Mouse (Mus musculus): Measurements from ENCODE around the gene Efcab2. TPM values are rescaled to one million over a fixed set of nuclear protein-coding genes. Genes with fewer than 3 reads are reported as not detected.
A peak's percentile ranks its signal among the peaks of the same experiment; 100 is the strongest.

Efcab2 gene
- polyA plus RNA-seq, 1 experiment from 2014 or later = 4.9 TPM

DNA sequence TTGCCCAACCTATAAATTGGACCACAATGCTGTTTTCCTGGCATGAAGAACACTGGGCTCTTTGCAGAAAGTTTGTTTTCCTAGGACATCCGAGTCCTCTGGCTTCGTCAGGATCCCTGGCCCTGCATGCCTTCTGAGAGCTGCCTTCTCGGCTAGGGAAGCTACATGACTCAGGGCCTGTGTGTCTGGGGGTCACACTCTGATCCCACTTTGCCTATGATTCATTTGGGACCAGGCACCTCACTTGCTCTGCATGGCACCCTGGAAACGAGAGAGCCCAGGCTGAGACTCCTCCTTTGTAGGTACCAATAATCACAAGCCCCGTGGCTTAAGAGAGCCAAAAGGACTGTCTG lies 80.0 kb downstream of the Efcab2 start:
- no peak overlapping the region for H3K4me2 ChIP-seq (replicated peaks)

DNA sequence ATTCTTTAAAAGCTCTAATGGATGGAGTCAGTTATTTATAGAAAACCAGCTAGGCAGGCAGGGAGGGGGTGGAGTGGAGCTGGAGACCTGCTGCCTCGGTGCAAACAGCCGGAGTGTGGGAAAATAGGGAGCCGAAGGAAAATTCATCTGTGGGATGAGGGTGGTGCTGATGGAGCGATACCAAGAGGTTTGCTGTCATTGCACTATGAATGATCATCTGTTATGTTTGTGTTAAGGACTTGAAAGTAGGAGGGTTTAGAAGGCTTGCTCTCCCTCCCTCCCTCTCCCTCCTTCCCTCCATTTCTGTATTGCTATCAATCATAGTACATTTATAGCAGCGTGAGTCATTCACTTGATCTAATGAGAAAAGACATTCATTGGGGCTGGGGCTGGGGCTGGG lies 80.9 kb downstream of the Efcab2 start:
- H3K36me3 ChIP-seq = no peaks in the 10 kb centered on the region
- no peak overlapping the region for H3K4me3 ChIP-seq (replicated peaks)
- no peak overlapping the region for H3K27ac ChIP-seq (replicated peaks)
- no peak for ATAC-seq (ENCODE audit: insufficient number of reproducible peaks, low FRiP score, low TSS enrichment, low read depth)
- no peaks in the 10 kb centered on the region for H3K4me1 ChIP-seq
- H3K9ac ChIP-seq = no peak overlapping the region
- H3K9me3 ChIP-seq (replicated peaks) = no peaks in the 10 kb centered on the region
- 69% methylated on average over 5 of the region's 5 CpGs for WGBS
- no peak overlapping the region for H3K4me2 ChIP-seq (replicated peaks)
- H3K27me3 ChIP-seq = no peaks in the 10 kb centered on the region

More for the DNA sequence above, 80.0 kb downstream of the Efcab2 start:
- Histone ChIP-seq H3K9ac (no peak overlapping the region), H3K27me3 (no peaks in the 10 kb centered on the region), H3K4me1 (no peaks in the 10 kb centered on the region), H3K9me3 (replicated peaks) (no peaks in the 10 kb centered on the region), H3K27ac (replicated peaks) (no peak overlapping the region), H3K4me3 (replicated peaks) (no peak overlapping the region), H3K36me3 (no peaks in the 10 kb centered on the region)
- no peak for ATAC-seq (ENCODE audit: insufficient number of reproducible peaks, low FRiP score, low TSS enrichment, low read depth)
- 68% methylated on average over 5 of the region's 5 CpGs for WGBS

DNA sequence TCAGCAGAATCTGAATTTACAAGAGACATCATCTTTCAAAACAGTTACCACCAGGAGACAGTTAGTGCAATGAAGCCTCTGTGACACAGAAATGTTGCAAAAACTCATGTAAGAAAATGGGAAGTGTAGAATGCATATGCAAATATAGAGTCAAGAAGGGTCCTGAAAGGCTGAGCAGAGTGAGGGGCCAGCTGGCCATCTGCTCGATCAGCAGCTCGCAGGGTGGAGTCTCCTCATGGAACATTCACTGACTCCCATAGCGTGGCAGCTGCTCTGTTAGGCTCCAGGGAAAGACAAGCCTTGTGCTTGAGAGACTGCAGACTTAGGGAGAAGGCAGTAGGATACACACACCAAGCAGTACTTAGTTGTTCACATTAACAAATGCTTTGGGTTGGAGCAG lies 83.2 kb downstream of the Efcab2 start:
- Histone ChIP-seq H3K9ac (no peak overlapping the region), H3K27me3 (no peaks in the 10 kb centered on the region), H3K4me2 (replicated peaks) (no peak overlapping the region), H3K9me3 (replicated peaks) (no peaks in the 10 kb centered on the region), H3K27ac (replicated peaks) (no peak overlapping the region), H3K36me3 (no peaks in the 10 kb centered on the region), H3K4me1 (no peaks in the 10 kb centered on the region), H3K4me3 (replicated peaks) (no peak overlapping the region)
- no peak for ATAC-seq (ENCODE audit: insufficient number of reproducible peaks, low FRiP score, low TSS enrichment, low read depth)
- 19% methylated on average over 3 of the region's 3 CpGs for WGBS

DNA sequence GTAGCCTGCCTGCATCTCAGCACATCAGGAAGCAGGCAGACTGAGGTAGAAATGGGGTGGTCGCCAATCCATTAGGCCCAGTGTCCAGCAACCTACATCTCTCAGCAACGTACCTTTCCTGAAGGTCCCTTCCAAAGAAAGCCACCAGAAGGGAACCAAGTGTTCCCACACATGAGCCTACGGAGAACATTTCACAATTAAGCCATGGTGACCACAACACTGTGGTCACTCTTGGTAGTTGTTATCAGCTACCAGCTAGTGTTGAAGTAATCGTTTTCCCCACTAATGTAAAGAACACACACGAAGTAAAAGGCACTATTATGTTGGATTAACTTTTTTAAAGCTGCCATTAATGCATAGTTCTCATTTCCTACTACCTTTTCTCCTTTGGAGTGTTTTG lies 85.8 kb downstream of the Efcab2 start:
- Histone ChIP-seq H3K27ac (replicated peaks) (no peak overlapping the region), H3K9ac (no peak overlapping the region), H3K4me1 (no peaks in the 10 kb centered on the region), H3K4me2 (replicated peaks) (no peak overlapping the region), H3K36me3 (no peaks in the 10 kb centered on the region), H3K4me3 (replicated peaks) (no peak overlapping the region), H3K27me3 (no peaks in the 10 kb centered on the region), H3K9me3 (replicated peaks) (no peaks in the 10 kb centered on the region)
- no peak for ATAC-seq (ENCODE audit: insufficient number of reproducible peaks, low FRiP score, low TSS enrichment, low read depth)
- WGBS = 79% methylated on average over 5 of the region's 5 CpGs

DNA sequence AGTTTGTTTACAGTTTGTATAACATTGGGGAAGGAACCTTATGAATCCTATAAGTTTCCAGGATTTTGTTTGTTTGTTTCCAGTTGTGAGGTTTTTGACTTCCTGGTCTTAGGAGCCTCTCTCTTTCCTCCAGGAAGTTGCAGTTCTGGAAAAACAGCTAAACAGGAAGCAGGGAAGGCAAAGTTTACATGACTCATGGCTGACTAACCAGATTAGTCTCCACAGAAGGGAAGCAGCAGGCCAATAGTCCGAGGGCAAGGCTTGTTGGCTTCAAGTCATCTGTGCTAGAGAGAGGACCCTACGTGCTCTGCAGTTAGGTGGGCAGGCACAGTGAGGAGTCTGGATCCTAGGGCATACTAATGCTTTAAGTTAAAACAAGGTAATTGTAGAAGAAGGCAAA lies 86.6 kb downstream of the Efcab2 start:
- Histone ChIP-seq H3K4me2 (replicated peaks) (no peak overlapping the region), H3K4me3 (replicated peaks) (no peak overlapping the region), H3K9me3 (replicated peaks) (no peaks in the 10 kb centered on the region), H3K9ac (no peak overlapping the region), H3K36me3 (no peaks in the 10 kb centered on the region), H3K27ac (replicated peaks) (no peak overlapping the region), H3K4me1 (no peaks in the 10 kb centered on the region), H3K27me3 (no peaks in the 10 kb centered on the region)
- ATAC-seq (ENCODE audit: insufficient number of reproducible peaks, low FRiP score, low TSS enrichment, low read depth) = no peak
- WGBS = 61% methylated on average over 2 of the region's 2 CpGs

DNA sequence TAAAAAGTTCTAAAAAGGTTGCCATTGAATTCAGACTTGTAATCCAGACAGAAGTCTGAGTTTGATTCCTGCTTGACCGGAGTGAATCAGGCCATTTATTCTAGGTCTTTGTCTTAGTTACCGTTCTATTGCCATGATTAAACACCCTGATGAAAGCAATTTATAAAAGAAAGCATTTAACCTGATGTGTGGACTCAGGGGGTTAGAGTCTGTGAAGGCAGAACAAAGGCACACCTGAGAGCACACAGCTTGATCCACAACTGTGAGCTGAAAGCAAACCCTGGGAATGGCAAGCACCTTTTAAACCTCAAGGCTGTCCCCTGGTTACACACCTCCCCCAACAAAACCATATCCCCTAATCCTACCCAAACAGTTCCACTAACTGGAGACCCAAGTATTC lies 90.3 kb downstream of the Efcab2 start:
- 77% methylated on average over 2 of the region's 2 CpGs for WGBS
- H3K4me2 ChIP-seq (replicated peaks) = no peak overlapping the region

DNA sequence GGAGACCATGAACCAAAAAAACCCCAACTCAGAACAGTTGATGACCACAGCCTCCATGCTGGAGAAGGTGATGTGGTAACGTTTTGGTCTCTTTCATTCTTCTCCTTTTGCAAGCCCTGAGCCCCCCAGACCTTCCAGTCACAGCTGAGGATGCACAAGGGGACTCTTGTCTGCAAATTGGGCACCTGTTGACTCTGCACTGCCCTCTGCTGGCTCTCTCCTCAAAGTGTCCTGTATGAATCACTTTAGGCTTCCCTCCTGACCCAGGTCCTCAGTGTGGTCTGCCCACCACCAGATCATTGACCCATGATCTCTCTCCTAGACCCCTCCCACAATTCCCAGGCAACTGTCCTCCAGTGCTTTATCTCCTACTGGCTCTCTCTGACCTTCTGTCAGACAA lies 91.0 kb downstream of the Efcab2 start:
- no peak overlapping the region for H3K9ac ChIP-seq
- H3K4me1 ChIP-seq = no peaks in the 10 kb centered on the region
- H3K4me3 ChIP-seq (replicated peaks) = no peak overlapping the region
- no peak overlapping the region for H3K27ac ChIP-seq (replicated peaks)
- 0 out of 2 replicates have a peak, but pooled peaks have one; percentile 34 for ATAC-seq (ENCODE audit: insufficient number of reproducible peaks, low FRiP score, low TSS enrichment, low read depth)
- 57% methylated on average over 1 of the region's 1 CpGs for WGBS
- H3K9me3 ChIP-seq (replicated peaks) = no peaks in the 10 kb centered on the region
- no peak overlapping the region for H3K4me2 ChIP-seq (replicated peaks)
- H3K36me3 ChIP-seq = no peaks in the 10 kb centered on the region
- no peaks in the 10 kb centered on the region for H3K27me3 ChIP-seq

More for the DNA sequence above, 90.3 kb downstream of the Efcab2 start:
- Histone ChIP-seq H3K9me3 (replicated peaks) (no peaks in the 10 kb centered on the region), H3K9ac (no peak overlapping the region), H3K36me3 (no peaks in the 10 kb centered on the region), H3K4me1 (no peaks in the 10 kb centered on the region), H3K27me3 (no peaks in the 10 kb centered on the region), H3K27ac (replicated peaks) (no peak overlapping the region), H3K4me3 (replicated peaks) (no peak overlapping the region)
- no peak for ATAC-seq (ENCODE audit: insufficient number of reproducible peaks, low FRiP score, low TSS enrichment, low read depth)

DNA sequence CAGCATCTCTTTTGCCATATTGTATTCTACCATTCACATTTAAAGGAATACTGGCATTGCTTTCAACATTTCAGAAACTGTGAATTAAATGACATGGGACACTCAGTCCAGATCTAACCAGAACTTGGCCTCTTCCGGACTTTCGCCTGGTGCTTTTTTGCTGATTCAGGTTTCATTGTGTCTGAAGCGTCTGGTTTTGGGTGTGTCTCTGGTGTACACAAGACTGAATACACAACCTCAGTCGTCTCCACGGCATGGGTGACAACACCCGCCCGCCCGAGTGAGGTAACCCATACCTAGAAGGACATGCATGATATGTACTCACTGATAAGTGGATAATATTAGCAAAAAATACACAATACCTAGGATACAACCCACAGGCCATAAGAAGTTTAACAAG lies 101.1 kb downstream of the Efcab2 start:
- Histone ChIP-seq H3K27me3 (no peaks in the 10 kb centered on the region), H3K4me3 (replicated peaks) (no peak overlapping the region), H3K36me3 (no peaks in the 10 kb centered on the region), H3K27ac (replicated peaks) (no peak overlapping the region), H3K9me3 (replicated peaks) (no peaks in the 10 kb centered on the region), H3K4me1 (no peaks in the 10 kb centered on the region), H3K4me2 (replicated peaks) (no peak overlapping the region), H3K9ac (no peak overlapping the region)
- ATAC-seq (ENCODE audit: insufficient number of reproducible peaks, low FRiP score, low TSS enrichment, low read depth) = no peak
- 85% methylated on average over 8 of the region's 8 CpGs for WGBS

DNA sequence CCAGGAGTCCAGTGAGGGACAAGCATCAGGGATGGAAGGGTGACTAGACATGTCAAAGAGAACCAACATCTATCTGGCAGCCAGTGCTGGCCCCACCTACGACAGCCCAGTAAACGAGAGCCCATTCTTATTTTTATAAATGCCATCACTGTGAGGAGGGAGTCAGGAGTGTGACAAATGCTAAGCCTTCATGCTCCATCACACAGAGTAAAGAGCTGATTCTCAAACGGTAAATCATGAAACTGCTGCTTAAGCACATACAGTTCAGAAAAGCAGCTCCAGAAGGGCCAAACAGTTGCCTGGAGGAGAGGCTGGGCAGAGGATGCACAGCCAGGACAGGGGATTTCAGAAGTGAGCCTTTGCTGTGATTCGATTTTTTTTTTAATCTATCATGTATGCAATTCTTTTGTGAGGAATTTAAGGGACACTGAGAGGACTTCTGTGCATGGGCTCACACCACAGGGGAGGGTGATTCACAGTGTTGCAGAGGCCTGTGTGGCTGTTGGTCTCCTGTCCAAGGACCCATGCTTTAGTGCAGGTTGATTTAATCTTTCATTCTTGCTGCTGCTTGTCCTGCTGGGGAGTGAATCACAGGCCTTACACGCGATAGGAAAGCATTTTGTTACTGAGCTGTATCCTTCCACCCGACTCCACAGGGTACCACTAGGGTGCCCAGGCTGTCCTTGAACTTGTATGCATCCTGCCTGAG lies 106.6 kb downstream of the Efcab2 start:
- H3K36me3 ChIP-seq = no peaks in the 10 kb centered on the region
- no peak overlapping the region for H3K4me2 ChIP-seq (replicated peaks)
- H3K27ac ChIP-seq (replicated peaks) = no peak overlapping the region
- no peak overlapping the region for H3K9ac ChIP-seq
- no peaks in the 10 kb centered on the region for H3K4me1 ChIP-seq
- H3K4me3 ChIP-seq (replicated peaks) = no peak overlapping the region
- WGBS = 48% methylated on average over 7 of the region's 7 CpGs
- no peaks in the 10 kb centered on the region for H3K9me3 ChIP-seq (replicated peaks)
- no peaks in the 10 kb centered on the region for H3K27me3 ChIP-seq
- ATAC-seq (ENCODE audit: insufficient number of reproducible peaks, low FRiP score, low TSS enrichment, low read depth) = no peak

DNA sequence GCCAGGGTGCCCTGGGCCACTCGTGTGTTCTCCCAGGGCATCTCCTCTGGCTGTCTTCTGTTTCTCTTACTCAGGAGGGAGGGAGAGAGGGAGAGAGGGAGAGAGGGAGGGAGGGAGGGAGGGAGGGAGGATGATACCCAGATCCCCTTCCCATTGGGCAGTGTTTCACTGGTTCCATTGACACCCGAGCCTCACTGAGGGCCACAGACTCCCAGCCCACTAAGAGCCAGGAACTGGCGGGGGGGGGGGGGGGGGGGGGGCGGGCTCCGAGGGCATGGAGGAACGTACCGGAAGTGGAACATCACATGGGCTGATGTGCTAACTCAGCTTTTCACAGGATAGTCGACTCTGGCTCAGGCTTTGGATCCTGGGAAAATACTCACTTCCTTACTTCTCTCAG lies 108.1 kb downstream of the Efcab2 start:
- H3K9ac ChIP-seq = no peak overlapping the region
- no peak for ATAC-seq (ENCODE audit: insufficient number of reproducible peaks, low FRiP score, low TSS enrichment, low read depth)
- H3K4me3 ChIP-seq (replicated peaks) = no peak overlapping the region
- no peaks in the 10 kb centered on the region for H3K4me1 ChIP-seq
- no peak overlapping the region for H3K27ac ChIP-seq (replicated peaks)
- no peak overlapping the region for H3K4me2 ChIP-seq (replicated peaks)
- no peaks in the 10 kb centered on the region for H3K27me3 ChIP-seq
- H3K9me3 ChIP-seq (replicated peaks) = no peaks in the 10 kb centered on the region
- WGBS = 44% methylated on average over 4 of the region's 8 CpGs
- H3K36me3 ChIP-seq = no peaks in the 10 kb centered on the region

DNA sequence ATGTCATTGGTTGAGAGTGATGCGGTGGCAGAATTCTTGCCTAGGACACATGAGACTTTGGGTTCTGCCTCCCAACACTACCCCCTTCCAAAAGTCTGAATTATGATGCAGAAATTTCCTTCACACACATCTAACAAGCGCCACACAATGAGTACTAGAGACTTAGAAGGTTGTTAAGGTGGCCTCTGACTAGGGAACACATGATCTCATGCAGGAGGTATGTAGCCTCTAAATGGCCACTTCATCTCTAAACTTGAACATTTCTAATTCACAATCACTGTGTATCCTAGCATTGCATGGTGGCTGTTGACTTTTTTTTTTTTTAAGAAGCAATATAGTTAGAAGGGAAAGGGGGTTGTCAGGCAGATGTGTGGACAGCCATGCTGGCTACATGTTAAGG lies 110.0 kb downstream of the Efcab2 start:
- ATAC-seq (ENCODE audit: insufficient number of reproducible peaks, low FRiP score, low TSS enrichment, low read depth) = no peak
- H3K4me1 ChIP-seq = no peaks in the 10 kb centered on the region
- H3K9ac ChIP-seq = no peak overlapping the region
- H3K27me3 ChIP-seq = no peaks in the 10 kb centered on the region
- no peaks in the 10 kb centered on the region for H3K36me3 ChIP-seq
- WGBS = 72% methylated on average over 2 of the region's 2 CpGs
- no peak overlapping the region for H3K4me3 ChIP-seq (replicated peaks)
- no peak overlapping the region for H3K27ac ChIP-seq (replicated peaks)
- no peaks in the 10 kb centered on the region for H3K9me3 ChIP-seq (replicated peaks)
- no peak overlapping the region for H3K4me2 ChIP-seq (replicated peaks)

DNA sequence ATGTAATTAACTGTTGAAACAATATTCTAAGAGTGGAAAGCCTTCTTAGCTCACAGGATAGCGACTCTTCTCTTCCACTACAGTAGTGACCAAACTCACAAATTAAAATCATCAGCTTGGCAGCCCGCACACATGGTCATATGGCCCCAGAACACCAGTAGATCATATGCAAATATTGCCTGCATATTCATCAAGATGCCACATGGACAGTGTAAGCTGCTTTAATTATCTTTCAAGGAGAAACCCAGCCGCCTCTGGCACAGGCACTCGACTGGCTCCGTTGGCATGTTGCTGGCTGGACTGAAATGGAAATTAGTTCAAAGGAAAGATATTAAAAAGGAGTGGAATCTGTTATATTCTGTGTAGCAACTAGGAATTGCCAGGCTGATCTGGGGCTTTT lies 116.5 kb downstream of the Efcab2 start:
- Histone ChIP-seq H3K27ac (replicated peaks) (no peak overlapping the region), H3K4me2 (replicated peaks) (no peak overlapping the region), H3K4me1 (peaks cover 7% of the 10 kb centered on the region; the same call in 1 of the 2 replicates), H3K36me3 (no peaks in the 10 kb centered on the region), H3K27me3 (no peaks in the 10 kb centered on the region), H3K9ac (no peak overlapping the region), H3K9me3 (replicated peaks) (no peaks in the 10 kb centered on the region), H3K4me3 (replicated peaks) (no peak overlapping the region)
- no peak for ATAC-seq (ENCODE audit: insufficient number of reproducible peaks, low FRiP score, low TSS enrichment, low read depth)
- WGBS = 55% methylated on average over 5 of the region's 5 CpGs
